ENCODE assay signal across 18 mouse cellular contexts in genomic region chr12:115604951-115605350, GRCm38 (mm10).
DNase-seq lines count a peak whose midpoint lies in the region; ATAC-seq and TF ChIP-seq lines count a peak whose summit lies in the region.
"Had no signal": no experiment of that assay in that cellular context is flagged by ENCODE, and none has a peak within 500 bp of the region (broad histone marks: within the 10 kb centered on the region; RNA-seq: fewer than 3 reads in every experiment).

No protein-coding gene starts in this region.

- no peak overlapping the region for H3K4me2 ChIP-seq in hindbrain, embryonic 11.5 days (replicated peaks; ENCODE audit: low read depth, low read length)
- H3K4me2 ChIP-seq: heart, embryonic 12.5 days; hindbrain, embryonic 12.5 days; lung, embryonic 14.5 days had no signal

- peak; percentile 49 for DNase-seq in NIH3T3 (ENCODE audit: low read depth)
- DNase-seq in thymus, adult 2 months, result peak; percentile 62
- no peak for DNase-seq in frontal cortex, postnatal 36 days (ENCODE audit: low spot score in 2 of 2)
- DNase-seq in hindbrain, embryonic 11.5 days (ENCODE audit: low spot score), result no peak
- no peak for DNase-seq in kidney, postnatal 4 days
- DNase-seq in layer of hippocampus, postnatal 36 days, result no peak
- DNase-seq: cerebellum, adult 9-10 months; gastrocnemius, postnatal 10 days; kidney, adult 2 months; layer of hippocampus, adult 9-11 months; lung, embryonic 14.5 days; right cerebral cortex, postnatal 4 days had no signal

- H3K9ac ChIP-seq in hindbrain, embryonic 11.5 days (ENCODE audit: low read depth, low read length), result no peak overlapping the region
- H3K9ac ChIP-seq: heart, embryonic 12.5 days; hindbrain, embryonic 12.5 days; lung, embryonic 14.5 days had no signal

- no peaks in the 10 kb centered on the region for H3K9me3 ChIP-seq in hindbrain, embryonic 11.5 days (ENCODE audit: control insufficient read depth, low read length)

- 19% methylated on average over 3 of the region's 3 CpGs for WGBS in thymus, adult 2 months
- 51% methylated on average over 3 of the region's 3 CpGs for WGBS in hindbrain, embryonic 11.5 days

- H3K4me1 ChIP-seq in thymus, adult 2 months (replicated peaks; ENCODE audit: control insufficient read depth, insufficient read depth, low read length), result peaks cover 3% of the 10 kb centered on the region; the same call in 1 of the 2 replicates
- H3K4me1 ChIP-seq in hindbrain, embryonic 11.5 days (replicated peaks; ENCODE audit: control insufficient read depth, insufficient read depth, low read length), result no peaks in the 10 kb centered on the region
- H3K4me1 ChIP-seq: heart, embryonic 12.5 days; hindbrain, embryonic 12.5 days; midbrain, embryonic 10.5 days had no signal

- H3K4me3 ChIP-seq in thymus, adult 2 months (ENCODE audit: control insufficient read depth, insufficient read depth, low read length), result no peak overlapping the region
- H3K4me3 ChIP-seq in hindbrain, embryonic 11.5 days (ENCODE audit: low read depth, low read length), result no peak overlapping the region
- H3K4me3 ChIP-seq: heart, embryonic 12.5 days; hindbrain, embryonic 12.5 days; midbrain, embryonic 10.5 days had no signal

- TF ChIP-seq POLR2A in thymus, adult 2 months (IDR thresholded peaks at IDR 0.05; ENCODE audit: control insufficient read depth, extremely low read depth, insufficient read depth, low read length, poor library complexity), result no peak

- peak; percentile 39 for ATAC-seq in CD4-positive, CD25-positive, alpha-beta regulatory T cell, adult 4 months
- ATAC-seq in granulocyte monocyte progenitor cell, adult 5-6 weeks (replicated peaks; ENCODE audit: poor library complexity, severe bottlenecking), result peak; percentile 74
- no peak for ATAC-seq in hindbrain, embryonic 11.5 days (ENCODE audit: low FRiP score)

- no peak overlapping the region for H3K27ac ChIP-seq in thymus, adult 2 months (ENCODE audit: control insufficient read depth, insufficient read depth, low read length)
- H3K27ac ChIP-seq in hindbrain, embryonic 11.5 days (ENCODE audit: low read depth, low read length), result no peak overlapping the region
- H3K27ac ChIP-seq: hindbrain, embryonic 12.5 days; midbrain, embryonic 10.5 days; stomach, postnatal 0 days had no signal

- no peaks in the 10 kb centered on the region for H3K27me3 ChIP-seq in thymus, adult 2 months (ENCODE audit: control insufficient read depth, insufficient read depth, low read length)
- no peaks in the 10 kb centered on the region for H3K27me3 ChIP-seq in hindbrain, embryonic 11.5 days (ENCODE audit: control insufficient read depth, insufficient read depth, low read length)
- H3K27me3 ChIP-seq: heart, embryonic 12.5 days; hindbrain, embryonic 12.5 days had no signal

- H3K36me3 ChIP-seq in thymus, adult 2 months (ENCODE audit: control insufficient read depth, insufficient read depth, low read length), result no peaks in the 10 kb centered on the region
- no peaks in the 10 kb centered on the region for H3K36me3 ChIP-seq in hindbrain, embryonic 11.5 days (ENCODE audit: control insufficient read depth, insufficient read depth, low read length)
- H3K36me3 ChIP-seq: heart, embryonic 12.5 days; hindbrain, embryonic 12.5 days; midbrain, embryonic 10.5 days had no signal

- no peak for TF ChIP-seq CTCF in thymus, adult 2 months (IDR thresholded peaks at IDR 0.05; ENCODE audit: borderline replicate concordance, control insufficient read depth, extremely low read depth, insufficient read depth, low read length, poor library complexity)

Comparison
In these comparisons a context has a peak if more than half of its experiments do, and no peak if none do; other contexts are left out.
1. DNase-seq: peak in NIH3T3 (single experiment) and thymus, adult 2 months (single experiment); none in frontal cortex, postnatal 36 days (0 of 2), hindbrain, embryonic 11.5 days (single experiment), kidney, postnatal 4 days (0 of 2) and layer of hippocampus, postnatal 36 days (0 of 2).